Mouse (Mus musculus) CH12F3 (cell line): ENCODE results near the gene Sclt1.

Source experiments
- in situ Hi-C: fragments of 300-500 bp; cut with MboI; formaldehyde crosslinking; loops from 2 replicates; pipeline ENCODE4 v1.14.3; 2020; ENCODE audit warnings: low sequenced_read_pairs

Sclt1 gene

GRCm38 (mm10) chr3:41607050-41607449 lies 135.3 kb downstream of the Sclt1 start:
- in situ Hi-C loops = no loop called here

GRCm38 (mm10) chr3:41606330-41606664 lies 136.0 kb downstream of the Sclt1 start:
- in situ Hi-C loops = no loop called here

GRCm38 (mm10) chr3:41605601-41606329 lies 136.5 kb downstream of the Sclt1 start:
- in situ Hi-C loops = no loop called here

GRCm38 (mm10) chr3:41604629-41605321 lies 137.5 kb downstream of the Sclt1 start:
- in situ Hi-C loops = no loop called here

GRCm38 (mm10) chr3:41603470-41604019 lies 138.8 kb downstream of the Sclt1 start:
- in situ Hi-C loops = no loop called here

- in situ Hi-C loops = no loop called here
Measured at GRCm38 (mm10) chr3:41602933-41603332, 139.4 kb downstream of the Sclt1 start.

GRCm38 (mm10) chr3:41601226-41602020 lies 140.9 kb downstream of the Sclt1 start:
- in situ Hi-C loops = no loop called here

- in situ Hi-C loops = no loop called here
Measured at GRCm38 (mm10) chr3:41599806-41600589, 142.3 kb downstream of the Sclt1 start.

- in situ Hi-C loops = no loop called here
Measured at GRCm38 (mm10) chr3:41599226-41599625, 143.1 kb downstream of the Sclt1 start.

GRCm38 (mm10) chr3:41598412-41598811 lies 143.9 kb downstream of the Sclt1 start:
- in situ Hi-C loops = no loop called here

- in situ Hi-C loops = no loop called here
Measured at GRCm38 (mm10) chr3:41597036-41597435, 145.3 kb downstream of the Sclt1 start.

- in situ Hi-C loops = no loop called here
Measured at GRCm38 (mm10) chr3:41595010-41595409, 147.3 kb downstream of the Sclt1 start.

- in situ Hi-C loops = no loop called here
Measured at GRCm38 (mm10) chr3:41594097-41594879, 148.0 kb downstream of the Sclt1 start.

GRCm38 (mm10) chr3:41592805-41593204 lies 149.5 kb downstream of the Sclt1 start:
- in situ Hi-C loops = no loop called here

- in situ Hi-C loops = no loop called here
Measured at GRCm38 (mm10) chr3:41591651-41592170, 150.6 kb downstream of the Sclt1 start.

GRCm38 (mm10) chr3:41590695-41591559 lies 151.4 kb downstream of the Sclt1 start:
- in situ Hi-C loops = no loop called here

GRCm38 (mm10) chr3:41589988-41590387 lies 152.3 kb downstream of the Sclt1 start:
- in situ Hi-C loops = no loop called here

GRCm38 (mm10) chr3:41589246-41589914 lies 152.9 kb downstream of the Sclt1 start:
- in situ Hi-C loops = no loop called here
